Mouse (Mus musculus) forebrain, postnatal 0 days (tissue): ENCODE data around the gene Copb2. TPM values are rescaled to one million over a fixed set of nuclear protein-coding genes. Genes with fewer than 3 reads are reported as not detected.
A peak's percentile ranks its signal among the peaks of the same experiment; 100 is the strongest.

Experiments used
- ATAC-seq: fragments of 200-750 bp; cut with Nextera tagmentation; 2 replicates; pipeline ENCODE4 v1.8.0; 2017; ENCODE audit warnings: mild to moderate bottlenecking, moderate library complexity
- DNase-seq: peaks from one replicate; pipeline ENCODE4 v3.0.0-alpha.2; 2015
- H3K27ac ChIP-seq: fragments of 300-500 bp; sonication (generic); 2 replicates; pipeline ENCODE4 v1.5.1; 2014; ENCODE audit warnings: low read depth, mild to moderate bottlenecking, antibody characterized with exemption, low read length, moderate library complexity, mixed read lengths
- H3K27me3 ChIP-seq: fragments of 300-500 bp; sonication (generic); 2 replicates; pipeline ENCODE4 v1.6.1; 2014; ENCODE audit warnings: mild to moderate bottlenecking, low read length, mixed read lengths; ENCODE audit not compliant: insufficient read depth
- H3K36me3 ChIP-seq: fragments of 300-500 bp; sonication (generic); 2 replicates; pipeline ENCODE4 v1.6.1; 2014; ENCODE audit warnings: mild to moderate bottlenecking, moderate library complexity; ENCODE audit not compliant: insufficient read depth
- H3K4me1 ChIP-seq: fragments of 300-500 bp; sonication (generic); 2 replicates; pipeline ENCODE4 v1.6.1; 2014; ENCODE audit warnings: antibody characterized with exemption; ENCODE audit not compliant: insufficient read depth
- H3K4me2 ChIP-seq: fragments of 300-500 bp; sonication (generic); 2 replicates; pipeline ENCODE4 v1.6.1; 2014; ENCODE audit warnings: low read depth, mild to moderate bottlenecking, moderate library complexity
- H3K4me3 ChIP-seq: fragments of 300-500 bp; sonication (generic); 2 replicates; pipeline ENCODE4 v1.5.1; 2014; ENCODE audit warnings: low read depth, low read length, mixed read lengths
- H3K9ac ChIP-seq: fragments of 300-500 bp; sonication (generic); 2 replicates; pipeline ENCODE4 v1.6.1; 2014; ENCODE audit warnings: mild to moderate bottlenecking
- H3K9me3 ChIP-seq: fragments of 300-500 bp; sonication (generic); 2 replicates; pipeline ENCODE4 v1.6.1; 2016; ENCODE audit warnings: low read length
- CTCF ChIP-seq: sonication (generic); IDR thresholded peaks from 2 replicates; pipeline ENCODE4 v1.5.1; 2016; ENCODE audit warnings: antibody characterized with exemption, control low read depth, low read depth
- WGBS: fragments of 180-500 bp; shearing (Covaris S2); extraction: QIAGEN DNeasy Blood & Tissue Kit; methylation state at CpG from one replicate; pipeline ENCODE4 v1.1.7; 2014; 5-methylcytosine and 5-hydroxymethylcytosine counted together
- polyA plus RNA-seq: library from polyadenylated mRNA; unstranded; fragments of >200 nt; fragmentation: Nextera tagmentation; extraction: Ambion mirVana; gene quantifications from 2 replicates; pipeline ENCODE4 v1.2.1, GENCODE M21; 2015
- total RNA-seq: library from RNA; depleted of rRNA; stranded (reverse); fragments of >200 nt; gene quantifications from 2 replicates; pipeline ENCODE4 v1.2.3, GENCODE M21; 2014

Gene Copb2
- total and polyA plus RNA-seq, 2 experiments from 2014 or later, result 109 to 116 TPM

DNA sequence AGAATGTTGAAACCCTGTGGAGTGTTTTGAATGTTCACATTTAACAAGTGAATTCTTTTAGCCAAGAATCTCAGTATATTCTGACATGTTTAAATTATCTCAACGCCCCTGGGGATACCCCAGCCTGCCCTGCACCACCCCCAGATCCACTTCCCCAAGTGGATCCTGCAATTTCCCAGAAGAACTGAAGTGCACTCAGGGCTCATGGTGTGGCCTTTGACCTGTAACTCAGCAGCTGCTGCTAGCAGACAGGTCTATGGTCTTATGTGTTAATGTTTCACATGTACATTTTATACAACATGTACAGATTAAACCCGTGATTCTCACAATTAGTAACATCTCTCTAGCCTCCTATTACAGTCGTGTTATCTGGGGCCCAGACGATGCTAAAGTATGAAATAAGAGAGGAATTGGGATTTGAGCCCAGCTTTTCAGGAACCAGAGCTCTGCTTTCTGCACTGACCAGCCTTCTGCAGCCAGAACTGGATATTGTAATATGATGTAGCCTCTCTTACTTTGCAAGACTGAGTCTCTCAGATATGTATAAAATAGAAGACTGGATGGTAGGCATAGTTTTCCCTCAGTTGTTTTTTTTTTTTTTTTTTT is 28.7 kb upstream of the Copb2 start:
- H3K9ac ChIP-seq, result no peak overlapping the region
- no peak for TF ChIP-seq CTCF
- no peaks in the 10 kb centered on the region for H3K36me3 ChIP-seq
- no peaks in the 10 kb centered on the region for H3K9me3 ChIP-seq
- DNase-seq (no peak), ATAC-seq (no peak)
- WGBS, result 80% methylated on average over 4 of the region's 4 CpGs
- H3K4me2 ChIP-seq, result no peak overlapping the region
- H3K27ac ChIP-seq, result no peak overlapping the region
- H3K4me1 ChIP-seq, result 0 out of 2 replicates have a peak, but pooled peaks cover 3% of the 10 kb centered on the region
- H3K4me3 ChIP-seq, result no peak overlapping the region
- no peaks in the 10 kb centered on the region for H3K27me3 ChIP-seq

DNA sequence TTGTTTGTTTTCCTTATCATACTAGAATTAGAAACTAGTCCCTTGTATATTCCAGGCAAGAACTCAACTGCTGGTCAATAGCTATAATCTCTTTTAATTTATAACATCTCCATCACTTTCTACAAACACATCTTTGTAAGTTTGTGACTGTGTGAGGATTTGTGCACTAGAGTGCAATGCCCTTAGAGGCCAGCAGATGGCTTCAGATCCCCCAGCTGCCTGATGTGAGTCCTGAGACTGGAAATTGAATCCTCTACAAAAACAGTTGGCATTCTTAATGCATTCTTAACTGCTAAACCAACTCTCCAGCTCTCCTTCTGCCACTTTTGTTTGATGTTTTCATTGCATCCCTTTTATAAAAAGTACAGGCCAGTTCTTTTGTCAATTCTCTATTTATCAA is 27.8 kb upstream of the Copb2 start:
- Histone ChIP-seq H3K4me1 (0 out of 2 replicates have a peak, but pooled peaks cover 3% of the 10 kb centered on the region), H3K9ac (no peak overlapping the region), H3K4me3 (no peak overlapping the region), H3K36me3 (no peaks in the 10 kb centered on the region), H3K27ac (no peak overlapping the region), H3K4me2 (no peak overlapping the region), H3K27me3 (no peaks in the 10 kb centered on the region), H3K9me3 (no peaks in the 10 kb centered on the region)
- ATAC-seq, result no peak
- no peak for DNase-seq
- TF ChIP-seq CTCF, result peak; percentile 45

- WGBS, result 51% methylated on average over 13 of the region's 13 CpGs
- H3K4me3 ChIP-seq, result no peak overlapping the region
- ATAC-seq, result peak; percentile 41
- DNase-seq, result peak; percentile 11
- peak overlapping the region; percentile 26 for H3K4me2 ChIP-seq
- H3K36me3 ChIP-seq, result no peaks in the 10 kb centered on the region
- H3K9me3 ChIP-seq, result no peaks in the 10 kb centered on the region
- H3K27me3 ChIP-seq, result no peaks in the 10 kb centered on the region
- no peak overlapping the region for H3K9ac ChIP-seq
- TF ChIP-seq CTCF, result no peak
- H3K4me1 ChIP-seq, result 0 out of 2 replicates have a peak, but pooled peaks cover 3% of the 10 kb centered on the region
- no peak overlapping the region for H3K27ac ChIP-seq
These were observed 25.4 kb upstream of the Copb2 start for GRCm38 (mm10) chr9:98538017-98538712.

DNA sequence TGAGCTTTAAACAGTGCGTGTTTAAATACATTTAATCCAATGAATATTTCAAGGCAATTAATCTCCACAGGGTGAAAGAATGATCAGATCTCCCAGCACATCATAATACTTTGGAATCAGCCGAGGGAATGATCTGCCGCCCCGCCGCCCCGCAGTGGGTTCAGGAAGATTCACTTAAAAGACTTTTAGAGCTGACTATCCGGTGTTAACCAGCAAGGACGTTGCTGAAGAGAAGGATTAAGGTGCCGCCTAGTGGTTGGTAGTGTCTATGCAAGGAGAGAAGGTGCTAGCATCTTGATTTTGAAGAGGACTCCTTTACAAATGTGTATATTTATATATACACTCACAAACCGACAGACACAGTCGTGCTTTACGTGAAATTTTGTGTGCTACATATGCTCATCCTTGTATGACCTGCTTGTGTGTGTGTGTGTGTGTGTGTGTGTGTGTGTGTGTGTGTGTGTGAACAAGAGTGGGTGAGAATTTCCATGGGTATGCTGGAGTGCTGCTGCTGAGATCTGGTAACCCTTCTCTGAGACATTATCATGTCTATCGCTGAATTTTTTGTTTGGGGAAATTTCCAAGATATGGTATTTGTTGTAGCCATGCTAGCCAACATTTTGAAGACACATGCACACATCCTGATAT is 24.7 kb upstream of the Copb2 start:
- Histone ChIP-seq H3K9me3 (no peaks in the 10 kb centered on the region), H3K4me2 (peak overlapping the region; percentile 26), H3K27ac (no peak overlapping the region), H3K9ac (no peak overlapping the region), H3K36me3 (no peaks in the 10 kb centered on the region), H3K27me3 (no peaks in the 10 kb centered on the region), H3K4me1 (0 out of 2 replicates have a peak, but pooled peaks cover 3% of the 10 kb centered on the region), H3K4me3 (no peak overlapping the region)
- WGBS, result 6% methylated on average over 13 of the region's 13 CpGs
- ATAC-seq (peak; percentile 94), DNase-seq (peak; percentile 90)
- TF ChIP-seq CTCF, result peak; percentile 93

GRCm38 (mm10) chr9:98544042-98544441 is 19.5 kb upstream of the Copb2 start:
- H3K4me1 ChIP-seq, result no peaks in the 10 kb centered on the region
- DNase-seq (no peak), ATAC-seq (no peak)
- no peak overlapping the region for H3K9ac ChIP-seq
- no peak overlapping the region for H3K4me2 ChIP-seq
- no peak for TF ChIP-seq CTCF
- no peaks in the 10 kb centered on the region for H3K36me3 ChIP-seq
- H3K27ac ChIP-seq, result no peak overlapping the region
- no peak overlapping the region for H3K4me3 ChIP-seq
- H3K9me3 ChIP-seq, result no peaks in the 10 kb centered on the region
- 87% methylated on average over 3 of the region's 3 CpGs for WGBS
- H3K27me3 ChIP-seq, result no peaks in the 10 kb centered on the region

GRCm38 (mm10) chr9:98583852-98584251 is 20.3 kb downstream of the Copb2 start:
- 87% methylated on average over 4 of the region's 4 CpGs for whole genome bisulfite sequencing
- H3K36me3 ChIP-seq, result peaks cover 84% of the 10 kb centered on the region
- no peaks in the 10 kb centered on the region for H3K4me1 ChIP-seq
- no peak overlapping the region for H3K4me2 ChIP-seq
- DNase-seq (no peak), ATAC-seq (no peak)
- H3K27me3 ChIP-seq, result no peaks in the 10 kb centered on the region
- no peak overlapping the region for H3K9ac ChIP-seq
- no peaks in the 10 kb centered on the region for H3K9me3 ChIP-seq
- no peak for TF ChIP-seq CTCF
- no peak overlapping the region for H3K4me3 ChIP-seq
- H3K27ac ChIP-seq, result no peak overlapping the region

GRCm38 (mm10) chr9:98600094-98600493 is 36.6 kb downstream of the Copb2 start:
- 91% methylated on average over 6 of the region's 6 CpGs for WGBS
- 0 out of 2 replicates have a peak overlapping the region, but pooled peaks have one; percentile 95 for H3K4me2 ChIP-seq

More at GRCm38 (mm10) chr9:98600094-98600493, 36.6 kb downstream of the Copb2 start:
- no peak overlapping the region for H3K27ac ChIP-seq
- TF ChIP-seq CTCF, result no peak
- no peak overlapping the region for H3K9ac ChIP-seq
- DNase-seq (no peak), ATAC-seq (no peak)
- H3K27me3 ChIP-seq, result no peaks in the 10 kb centered on the region
- H3K9me3 ChIP-seq, result no peaks in the 10 kb centered on the region
- peaks cover 27% of the 10 kb centered on the region for H3K36me3 ChIP-seq
- 0 out of 2 replicates have a peak, but pooled peaks cover 7% of the 10 kb centered on the region for H3K4me1 ChIP-seq
- H3K4me3 ChIP-seq, result no peak overlapping the region
